Mouse (Mus musculus) kidney, adult 18-20 months (tissue): ENCODE measurements around the gene Slc6a12.

Experiments used
- DNase-seq: peaks from one replicate; pipeline ENCODE4 v3.0.0; 2021

Gene Slc6a12

DNA sequence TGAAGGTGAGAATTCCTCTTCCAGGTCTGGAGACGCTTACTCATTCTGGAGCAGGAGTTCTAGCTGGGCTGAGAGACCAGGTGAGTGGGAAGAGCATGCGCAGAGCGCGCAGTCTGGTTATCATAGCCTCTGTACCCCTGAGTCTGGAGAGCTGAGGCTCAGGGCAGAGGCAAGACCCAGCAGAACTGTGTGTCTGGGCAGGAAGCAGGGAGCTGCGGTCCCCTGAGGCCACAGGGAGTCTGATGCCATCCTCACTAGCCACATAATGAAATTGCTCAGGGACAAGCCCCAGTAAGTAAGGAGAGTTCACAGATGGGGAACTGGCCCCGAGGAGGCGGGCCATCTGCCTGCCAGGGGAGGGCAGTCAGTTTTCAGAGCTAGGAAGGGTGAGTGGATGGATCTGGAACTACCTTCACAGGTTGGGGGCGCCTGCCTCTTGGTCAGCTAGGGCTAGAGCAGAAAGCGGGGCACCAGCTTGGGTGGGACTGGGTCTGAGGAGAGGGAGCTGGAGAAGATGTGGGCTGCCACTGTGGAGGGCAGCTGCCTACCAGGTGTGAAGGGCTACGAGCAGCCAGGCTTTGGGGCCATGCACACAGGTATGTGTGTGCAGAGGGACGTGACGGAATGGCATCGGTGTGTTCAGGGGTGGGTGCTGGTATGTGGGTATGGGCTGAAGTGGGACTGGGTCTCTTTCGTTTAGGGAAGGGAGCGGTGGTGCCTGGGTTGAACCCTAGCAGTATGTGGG is at the start of gene Slc6a12:
Slc6a12 (plus strand) TSS at position 51 of the 745 bp plus-strand sequence.
- DNase-seq: no peak

DNA sequence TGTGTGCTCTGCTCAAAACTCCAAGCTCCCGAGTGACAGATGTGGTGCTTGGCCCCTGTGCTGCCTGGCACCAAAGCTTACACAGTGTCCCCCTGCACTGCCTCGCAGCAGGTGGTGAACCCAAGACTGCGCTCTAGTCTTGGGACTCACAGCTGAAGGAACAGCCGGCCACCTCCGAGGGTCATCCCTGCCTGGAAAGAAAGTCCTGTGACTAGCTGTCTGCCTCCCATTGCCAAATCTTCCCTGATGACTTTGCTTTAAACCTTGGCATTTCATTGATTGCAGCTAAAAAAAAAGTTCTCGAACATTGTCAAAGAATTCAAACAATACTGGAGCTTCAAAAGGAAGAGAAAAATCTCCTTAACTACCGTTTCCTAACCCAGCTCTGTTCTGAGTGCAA is 43.6 kb upstream of the Slc6a12 start:
- no peak for DNase-seq

DNA sequence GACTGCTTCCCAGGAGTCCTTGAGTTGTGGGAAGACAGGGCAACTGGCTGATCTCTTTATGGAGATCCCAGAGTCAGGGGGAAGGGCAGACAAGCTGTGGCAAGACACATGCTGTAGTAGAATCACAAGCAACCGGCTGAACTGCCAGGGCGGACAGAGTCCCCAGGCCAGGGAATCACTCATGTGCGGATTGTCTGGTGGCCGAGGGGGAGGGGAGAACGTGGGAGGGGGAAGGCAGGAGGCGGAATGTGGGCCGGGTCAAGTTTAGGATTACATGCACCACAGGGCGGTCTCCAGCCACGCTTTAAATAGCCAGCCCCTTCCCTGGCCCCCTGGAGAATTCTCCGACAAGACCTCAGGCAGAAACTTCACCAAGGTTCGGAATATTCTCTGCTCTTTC is 42.9 kb upstream of the Slc6a12 start, which contains the start of gene Slc6a13:
Slc6a13 (plus strand) TSS at position 274 of the 400 bp plus-strand sequence.
- DNase-seq: peak; percentile 72

DNA sequence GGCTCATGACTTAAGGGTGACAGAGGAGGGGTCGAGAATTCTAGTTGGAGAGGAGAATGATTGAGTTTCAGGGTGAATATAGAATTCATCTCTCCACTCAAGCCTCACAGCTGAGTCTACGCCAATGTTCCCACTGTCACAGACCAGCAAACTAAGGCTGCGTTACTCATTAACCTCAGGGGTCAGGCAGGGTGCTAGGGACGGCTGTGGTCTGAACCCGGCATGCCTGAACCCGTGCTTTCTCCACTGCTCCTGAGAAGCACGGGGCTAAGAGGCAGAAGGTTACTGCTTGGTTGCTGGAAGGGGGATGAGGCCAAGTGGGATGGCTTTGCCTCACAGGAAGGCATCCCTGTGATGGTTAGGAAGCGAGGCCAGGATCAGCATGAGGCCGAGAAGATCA is 42.4 kb upstream of the Slc6a12 start:
- DNase-seq: peak; percentile 74

DNA sequence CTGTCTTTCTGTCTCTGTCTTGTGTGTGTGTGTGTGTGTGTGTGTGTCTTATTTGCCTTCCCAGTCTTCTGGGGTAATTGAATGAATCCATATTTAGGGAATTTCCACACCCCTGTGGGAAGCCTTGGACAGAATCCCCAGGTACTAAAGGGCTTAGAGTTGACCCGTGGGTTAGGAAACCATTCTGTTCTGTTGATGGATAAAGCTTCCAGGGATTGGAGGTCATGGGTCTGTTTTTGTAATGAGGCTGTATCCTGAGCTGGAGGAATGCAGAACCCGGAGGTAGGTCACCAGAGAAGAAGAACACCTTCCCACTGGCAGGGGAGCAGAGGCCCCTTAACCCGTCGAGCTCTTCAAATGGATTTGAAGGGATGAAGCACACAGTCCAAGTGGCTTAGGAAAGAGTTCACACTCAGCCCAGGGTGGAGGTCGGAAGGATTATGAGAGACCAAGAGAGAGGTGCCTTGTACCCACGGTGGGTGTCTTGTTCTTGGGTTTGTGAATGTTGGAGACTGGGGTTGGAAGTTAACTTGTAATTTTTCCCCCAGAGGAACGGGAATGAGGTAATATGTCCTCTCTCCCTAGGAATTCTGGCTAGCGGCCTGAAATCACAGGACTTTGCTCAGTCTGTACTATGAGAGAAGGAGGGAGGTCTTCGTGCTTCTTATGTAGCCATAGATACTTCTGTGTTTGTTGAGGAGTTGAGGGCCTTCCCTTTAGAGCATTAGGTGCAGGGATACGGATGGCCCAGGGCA is 39.2 kb upstream of the Slc6a12 start:
- DNase-seq: peak; percentile 69

DNA sequence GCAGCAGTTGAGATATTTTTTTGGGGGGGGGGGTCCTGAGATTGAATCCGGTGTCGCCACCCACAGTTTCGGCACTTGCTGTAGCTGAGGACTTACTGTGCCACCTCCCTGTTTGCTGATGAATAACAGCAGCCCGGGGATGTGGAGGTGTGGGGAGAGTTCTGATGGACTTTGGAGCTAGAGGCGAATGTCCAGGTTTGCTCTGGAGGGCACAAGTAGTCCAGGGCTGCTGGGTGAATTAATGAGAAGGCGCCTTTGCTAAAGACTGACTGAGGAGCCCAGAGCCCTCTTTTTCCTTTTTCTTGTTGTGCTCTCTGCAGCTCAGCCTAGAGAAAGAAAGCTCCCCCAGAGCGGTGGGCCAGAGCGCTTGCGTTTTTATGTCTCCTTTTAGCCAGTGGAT is 38.2 kb upstream of the Slc6a12 start:
- peak; percentile 74 for DNase-seq

GRCm38 (mm10) chr6:121305571-121305970 is 37.3 kb upstream of the Slc6a12 start:
- DNase-seq: no peak

DNA sequence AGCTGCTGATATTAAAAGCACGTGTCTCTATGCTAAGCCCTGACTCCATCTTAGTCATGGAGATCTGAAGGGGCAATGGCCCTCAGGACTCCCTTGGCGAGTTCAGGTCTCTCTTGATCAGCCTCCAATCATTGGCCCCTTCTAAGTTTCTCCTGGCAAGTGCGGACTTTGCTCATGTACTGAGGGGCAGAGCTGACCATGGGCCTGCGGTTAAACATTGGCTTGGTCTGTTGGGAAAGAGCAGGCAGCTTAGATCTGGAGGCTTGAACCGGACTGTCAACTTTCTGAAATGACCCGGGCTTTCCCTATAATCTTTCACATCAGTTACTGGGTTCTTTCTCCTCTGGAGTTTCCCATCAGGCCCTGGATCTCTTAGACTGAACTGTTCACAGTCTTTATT is 31.9 kb upstream of the Slc6a12 start:
- DNase-seq: peak; percentile 69

DNA sequence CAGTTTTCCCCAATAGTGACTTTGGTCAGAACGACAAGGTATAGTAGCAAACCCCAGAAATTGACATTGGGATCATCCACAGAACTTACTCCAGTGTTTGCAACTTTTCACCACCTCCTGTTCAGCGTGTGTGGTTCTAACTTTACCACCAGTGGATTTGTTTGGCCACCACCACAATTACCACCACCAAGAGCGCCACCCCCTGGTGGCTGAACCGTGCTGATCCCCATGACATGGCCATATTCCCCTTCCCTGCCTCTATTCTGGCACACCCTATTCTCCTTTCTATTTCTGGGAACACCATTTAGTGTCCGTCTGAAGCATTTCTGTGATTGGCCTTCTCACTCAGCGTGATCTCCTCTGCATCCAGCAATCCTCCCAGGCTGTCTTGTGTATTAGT is 23.8 kb upstream of the Slc6a12 start:
- no peak for DNase-seq

- DNase-seq: peak; percentile 73
These were observed 20.3 kb upstream of the Slc6a12 start for GRCm38 (mm10) chr6:121322381-121323110.

- DNase-seq: no peak
These were observed 17.6 kb upstream of the Slc6a12 start for GRCm38 (mm10) chr6:121325298-121325697.

DNA sequence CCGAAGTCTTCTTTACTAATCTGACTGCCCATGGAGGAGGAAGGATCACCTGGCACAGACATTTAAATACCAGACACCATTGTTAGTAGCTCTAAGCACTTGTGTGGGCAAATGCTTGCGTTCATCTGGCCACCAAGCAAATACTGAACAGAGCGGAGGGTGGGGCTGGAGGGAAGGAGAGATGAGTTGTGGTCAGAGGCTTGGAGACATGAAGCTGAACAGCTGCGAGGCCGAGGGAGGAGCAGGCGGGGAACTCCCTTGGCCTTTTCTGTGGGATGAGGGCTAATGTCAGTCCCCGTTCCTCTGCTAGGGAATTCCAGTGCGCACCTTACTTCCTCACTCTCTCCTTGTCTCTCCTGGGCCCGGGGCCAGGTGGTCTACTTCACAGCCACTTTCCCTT is 17.1 kb upstream of the Slc6a12 start:
- DNase-seq: no peak

DNA sequence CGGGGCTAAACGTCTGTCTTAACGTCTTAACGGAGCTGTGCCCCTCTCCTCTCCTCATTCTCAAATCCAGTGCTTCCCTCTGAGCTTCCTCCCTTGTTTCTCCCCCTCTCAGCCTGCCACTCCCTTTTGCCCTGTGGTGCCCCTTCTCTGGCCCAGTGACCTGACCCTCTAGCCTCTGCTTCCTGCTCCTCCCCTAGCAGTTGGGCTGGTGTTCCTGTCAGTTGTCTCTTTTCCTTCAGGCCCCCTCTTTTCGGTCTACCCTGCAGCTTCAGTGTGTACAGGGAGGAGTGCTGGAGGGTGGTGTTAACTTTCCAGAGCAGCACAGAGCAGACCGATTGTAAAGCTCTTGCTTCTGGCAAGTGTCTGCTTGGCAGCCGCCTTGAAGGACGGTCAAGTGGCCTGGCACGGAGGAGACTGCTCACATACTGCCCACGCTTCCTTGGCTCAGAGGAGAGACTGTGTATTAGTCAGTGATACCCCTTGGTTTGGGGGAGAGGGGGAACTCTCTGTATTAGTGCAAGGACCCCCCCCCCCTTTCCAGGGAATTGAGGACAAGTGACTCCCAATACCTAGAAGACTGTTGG is 16.3 kb upstream of the Slc6a12 start:
- no peak for DNase-seq

DNA sequence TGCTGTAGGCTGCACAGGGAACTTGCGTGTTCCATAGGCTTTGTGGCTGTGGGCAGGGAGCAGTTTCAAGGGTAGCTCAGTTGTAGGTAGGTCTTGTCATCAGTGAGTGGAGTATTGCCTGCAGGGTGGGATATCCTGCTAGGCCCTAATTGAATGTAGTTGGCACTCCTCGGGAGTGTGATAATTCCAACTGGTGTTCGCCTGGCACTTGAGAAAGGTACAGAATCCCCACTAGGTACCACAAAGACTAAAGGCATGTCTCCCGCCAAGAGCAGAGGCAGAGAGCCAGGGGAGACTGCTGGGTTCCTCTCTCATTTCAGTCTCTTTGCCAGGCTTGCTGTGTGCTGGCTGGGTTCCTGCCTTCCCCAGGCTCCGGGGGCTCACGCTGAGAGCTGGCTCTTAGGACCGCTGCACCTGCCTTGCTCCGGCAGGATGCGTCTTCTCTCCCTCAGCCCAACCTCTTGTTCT is 14.4 kb upstream of the Slc6a12 start:
- no peak for DNase-seq

DNA sequence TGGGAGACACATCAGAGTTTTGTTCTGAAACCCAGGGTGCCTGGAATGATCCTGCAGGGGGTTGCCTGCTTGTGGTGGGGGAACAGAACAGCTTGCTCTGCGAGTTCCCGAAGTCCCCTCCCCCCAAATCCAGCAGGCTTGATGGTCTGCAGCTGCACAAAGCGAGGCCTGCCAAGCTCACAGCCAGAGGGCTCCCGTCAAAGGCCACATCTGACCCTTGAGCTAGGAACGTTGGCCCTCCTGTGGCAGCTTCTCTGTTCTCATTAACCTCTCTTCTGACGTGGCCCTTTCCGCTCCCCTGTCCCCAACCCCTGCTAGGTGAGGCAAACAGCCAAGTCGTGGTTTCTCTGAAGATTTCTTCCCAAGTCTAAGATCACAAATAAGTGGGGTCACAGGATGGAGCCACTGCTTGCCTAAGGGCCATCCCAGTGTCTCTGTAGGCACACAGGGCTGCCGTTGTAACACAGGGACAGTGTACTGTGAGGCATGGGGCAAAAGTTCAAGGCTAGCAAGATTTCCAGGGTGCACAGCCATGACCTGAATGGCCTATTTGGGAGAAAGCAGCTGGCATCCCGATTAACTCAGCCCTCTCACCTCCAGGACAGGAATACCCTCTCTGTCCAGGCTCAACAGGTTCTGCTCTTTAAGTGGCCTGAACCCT is 12.9 kb upstream of the Slc6a12 start:
- peak; percentile 49 for DNase-seq

- DNase-seq: no peak
These were observed 7.0 kb upstream of the Slc6a12 start for GRCm38 (mm10) chr6:121335841-121336240.

DNA sequence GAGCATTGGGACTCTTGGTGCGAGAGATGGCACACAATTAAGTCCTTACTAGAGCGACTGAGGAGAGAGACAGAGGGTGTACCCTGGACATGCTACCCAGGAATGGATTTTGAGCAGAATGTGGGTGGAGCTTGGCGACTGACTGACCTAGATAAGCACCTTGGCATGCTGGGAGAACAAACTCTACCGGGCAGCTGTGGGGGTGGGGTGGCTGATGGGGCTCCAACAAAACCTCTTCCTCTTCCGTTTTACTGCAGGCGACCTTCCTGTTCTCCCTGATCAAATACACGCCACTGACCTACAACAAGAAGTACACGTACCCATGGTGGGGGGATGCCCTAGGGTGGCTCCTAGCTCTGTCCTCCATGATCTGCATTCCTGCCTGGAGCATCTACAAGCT is 6.3 kb upstream of the Slc6a12 start:
- no peak for DNase-seq

DNA sequence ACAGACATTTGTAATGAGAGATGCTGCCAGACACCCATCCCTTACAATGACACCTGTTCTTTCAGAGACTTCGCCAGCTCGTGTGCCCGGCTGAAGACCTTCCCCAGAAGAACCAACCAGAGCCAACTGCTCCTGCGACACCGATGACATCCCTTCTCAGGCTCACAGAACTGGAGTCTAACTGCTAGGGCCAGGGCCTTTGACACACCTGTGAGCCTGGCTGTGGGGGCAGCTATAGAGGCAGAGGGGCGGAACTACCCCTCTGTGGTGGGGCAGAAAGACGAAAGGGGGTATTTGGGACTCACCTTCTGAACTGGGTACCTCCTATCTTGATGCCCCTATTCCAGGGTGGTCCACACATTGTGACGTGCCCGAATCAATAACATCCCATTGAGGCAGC is 5.6 kb upstream of the Slc6a12 start:
- no peak for DNase-seq

GRCm38 (mm10) chr6:121337770-121338518 is 4.9 kb upstream of the Slc6a12 start:
- peak; percentile 81 for DNase-seq

DNA sequence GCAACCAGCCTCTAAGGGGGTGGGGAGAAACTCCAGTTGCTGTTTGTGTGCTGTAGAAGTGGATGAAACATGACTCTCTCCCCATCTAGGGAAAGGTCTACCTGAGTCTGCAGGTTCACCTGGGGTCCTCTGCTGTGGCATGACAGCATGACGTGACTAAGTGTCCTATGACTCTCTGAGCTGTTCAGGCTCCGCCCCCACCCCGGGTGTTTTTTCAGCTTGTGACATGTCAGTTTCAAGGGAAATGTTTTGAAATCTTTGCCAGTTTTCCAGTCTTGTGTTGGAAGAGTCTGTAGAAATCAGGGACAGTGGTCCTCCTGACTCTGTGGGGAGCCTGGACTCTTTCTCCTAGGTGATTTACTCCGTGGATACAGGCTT is 4.4 kb upstream of the Slc6a12 start:
- no peak for DNase-seq

- DNase-seq: no peak
These were observed 1.2 kb upstream of the Slc6a12 start for GRCm38 (mm10) chr6:121341650-121342049.

DNA sequence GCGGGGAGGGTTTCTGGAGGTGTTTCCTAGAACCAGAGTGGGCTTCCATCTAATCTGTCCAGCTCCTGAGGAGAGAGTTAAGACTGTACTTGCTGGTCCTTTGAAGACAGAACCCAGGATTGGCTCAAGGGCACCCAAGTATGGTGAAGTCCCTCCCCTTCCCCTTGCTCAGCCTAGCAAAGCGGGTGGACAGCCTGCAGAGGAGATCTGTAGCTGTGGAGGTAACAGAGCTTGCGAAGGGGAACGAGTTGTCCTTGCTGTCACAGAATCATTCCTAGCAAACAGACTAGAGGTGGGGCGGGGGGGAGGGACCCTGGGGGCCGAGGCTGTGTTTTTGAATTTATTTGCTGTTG is 871 bp downstream of the Slc6a12 start:
- no peak for DNase-seq
